Mouse (Mus musculus) lung, postnatal 10 days (tissue): ENCODE data around the gene Speg.

Experiments
- DNase-seq: peaks from one replicate; pipeline ENCODE4 v3.0.0; 2021

Gene Speg

GRCm38 (mm10) chr1:75443247-75444024 lies 68.3 kb downstream of the Speg start:
- DNase-seq: no peak

GRCm38 (mm10) chr1:75444208-75444607 lies 69.1 kb downstream of the Speg start:
- no peak for DNase-seq

GRCm38 (mm10) chr1:75445141-75445701 lies 70.1 kb downstream of the Speg start:
- peak; percentile 43 for DNase-seq

GRCm38 (mm10) chr1:75445751-75446611 lies 70.9 kb downstream of the Speg start:
- DNase-seq: peak; percentile 86

GRCm38 (mm10) chr1:75446656-75447055 lies 71.6 kb downstream of the Speg start:
- peak; percentile 49 for DNase-seq

GRCm38 (mm10) chr1:75447265-75448051 lies 72.4 kb downstream of the Speg start:
- peak; percentile 63 for DNase-seq

GRCm38 (mm10) chr1:75448052-75448431 lies 72.9 kb downstream of the Speg start:
- no peak for DNase-seq

GRCm38 (mm10) chr1:75448937-75449336 lies 73.8 kb downstream of the Speg start:
- no peak for DNase-seq

GRCm38 (mm10) chr1:75449377-75450135 lies 74.5 kb downstream of the Speg start:
- DNase-seq: no peak

- peak; percentile 31 for DNase-seq
Observed at GRCm38 (mm10) chr1:75450314-75451005, 75.4 kb downstream of the Speg start, which contains the start of gene Asic4. Asic4 (plus strand) TSS chr1:75450436.

GRCm38 (mm10) chr1:75451900-75452299 lies 76.8 kb downstream of the Speg start:
- DNase-seq: no peak

GRCm38 (mm10) chr1:75455433-75455832 lies 80.3 kb downstream of the Speg start:
- DNase-seq: no peak

GRCm38 (mm10) chr1:75455948-75456347 lies 80.9 kb downstream of the Speg start:
- DNase-seq: no peak

- no peak for DNase-seq
Observed at GRCm38 (mm10) chr1:75456746-75457564, 81.9 kb downstream of the Speg start.

- no peak for DNase-seq
Observed at GRCm38 (mm10) chr1:75457710-75458024, 82.6 kb downstream of the Speg start.

GRCm38 (mm10) chr1:75458025-75458788 lies 83.1 kb downstream of the Speg start:
- DNase-seq: peak; percentile 54

- DNase-seq: peak; percentile 44
Observed at GRCm38 (mm10) chr1:75458789-75459684, 83.9 kb downstream of the Speg start.

GRCm38 (mm10) chr1:75460297-75460696 lies 85.2 kb downstream of the Speg start:
- no peak for DNase-seq

- no peak for DNase-seq
Observed at GRCm38 (mm10) chr1:75462636-75463035, 87.5 kb downstream of the Speg start.
